Mouse (Mus musculus): Measurements from ENCODE around the gene Dnaaf3. TPM values are rescaled to one million over a fixed set of nuclear protein-coding genes. Genes with fewer than 3 reads are reported as not detected.

Gene Dnaaf3
- polyA plus RNA-seq, 1 experiment from 2014 or later = 1.3 TPM

DNA sequence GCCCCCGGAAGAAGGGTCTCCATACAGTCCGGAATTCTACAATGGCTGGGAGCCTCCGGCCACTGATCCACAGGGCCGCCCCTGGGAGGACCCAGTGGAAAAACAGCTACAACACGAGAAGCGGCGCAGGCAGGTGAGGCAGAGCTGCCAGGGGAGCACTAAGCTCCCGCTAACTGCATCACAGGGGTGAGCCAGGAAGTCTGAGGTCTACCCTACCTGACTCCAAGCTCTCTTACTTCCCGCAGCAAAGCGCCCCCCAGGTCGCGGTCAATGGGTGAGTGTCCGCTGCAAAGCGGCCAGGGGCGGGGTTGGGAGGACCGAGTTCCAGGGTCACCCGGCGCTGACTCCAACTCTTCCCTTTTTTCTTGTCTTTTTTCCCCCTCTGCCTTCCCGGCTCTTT lies 58.3 kb downstream of the Dnaaf3 start:
- Histone ChIP-seq H3K9me3 (ENCODE audit: control insufficient read depth, low read length) (no peaks in the 10 kb centered on the region), H3K4me2 (replicated peaks; ENCODE audit: low read depth, low read length) (no peak overlapping the region), H3K4me3 (ENCODE audit: low read length) (no peak overlapping the region), H3K27ac (ENCODE audit: low read depth, low read length) (no peak overlapping the region), H3K4me1 (ENCODE audit: control insufficient read depth, insufficient read depth, low read length) (peaks cover 9% of the 10 kb centered on the region), H3K36me3 (ENCODE audit: control insufficient read depth, insufficient read depth, low read length) (no peaks in the 10 kb centered on the region), H3K9ac (ENCODE audit: low read depth, low read length) (no peak overlapping the region), H3K27me3 (ENCODE audit: control insufficient read depth, insufficient read depth, low read length) (peaks cover 23% of the 10 kb centered on the region)
- ATAC-seq (ENCODE audit: low FRiP score, low TSS enrichment) = no peak
- WGBS = 8% methylated on average over 18 of the region's 19 CpGs

Small RNAs within 50 kb of the gene (microRNA-seq; reads per million reads assigned to microRNA genes)
- gene Gm23577 = not detected

Other genes starting within 250 kb of the Dnaaf3 start
- not detected in 2 replicates for gene Ncr1, start 194.7 kb downstream of the Dnaaf3 start, polyA plus RNA-seq (2014; fragmentation: Nextera tagmentation; extraction: Ambion mirVana)
- 0.07 TPM in 2 replicates for gene Gp6, start 134.7 kb downstream of the Dnaaf3 start, polyA plus RNA-seq (2014; fragmentation: Nextera tagmentation; extraction: Ambion mirVana)
- gene Rdh13, start 86.8 kb downstream of the Dnaaf3 start, polyA plus RNA-seq (2014; fragmentation: Nextera tagmentation; extraction: Ambion mirVana) = 23.4 and 32.9 TPM in 2 replicates
- 3.0 and 6.8 TPM in 2 replicates for gene Eps8l1, start 71.8 kb downstream of the Dnaaf3 start, polyA plus RNA-seq (2014; fragmentation: Nextera tagmentation; extraction: Ambion mirVana)
- 50.8 and 51.2 TPM in 2 replicates for gene Ppp1r12c, start 30.8 kb downstream of the Dnaaf3 start, polyA plus RNA-seq (2014; fragmentation: Nextera tagmentation; extraction: Ambion mirVana)
- gene Tnnt1, start 16.1 kb downstream of the Dnaaf3 start, polyA plus RNA-seq (2014; fragmentation: Nextera tagmentation; extraction: Ambion mirVana) = 13.4 and 20.6 TPM in 2 replicates
- 4.9 and 8.1 TPM in 2 replicates for gene Tnni3, start 8.2 kb downstream of the Dnaaf3 start, polyA plus RNA-seq (2014; fragmentation: Nextera tagmentation; extraction: Ambion mirVana)
- 5.3 and 5.5 TPM in 2 replicates for gene Syt5, start 15.1 kb upstream of the Dnaaf3 start, polyA plus RNA-seq (2014; fragmentation: Nextera tagmentation; extraction: Ambion mirVana)
- gene Ptprh, start 71.6 kb upstream of the Dnaaf3 start, polyA plus RNA-seq (2014; fragmentation: Nextera tagmentation; extraction: Ambion mirVana) = 0.09 TPM in 1 of 2 replicates, not detected in the other
- gene Tmem86b, start 99.0 kb upstream of the Dnaaf3 start, polyA plus RNA-seq (2014; fragmentation: Nextera tagmentation; extraction: Ambion mirVana) = 1.0 and 1.4 TPM in 2 replicates
- 8.3 and 10.2 TPM in 2 replicates for gene Ppp6r1, start 126.6 kb upstream of the Dnaaf3 start, polyA plus RNA-seq (2014; fragmentation: Nextera tagmentation; extraction: Ambion mirVana)
- 113 and 140 TPM in 2 replicates for gene Hspbp1, start 152.6 kb upstream of the Dnaaf3 start, polyA plus RNA-seq (2014; fragmentation: Nextera tagmentation; extraction: Ambion mirVana)
- gene Brsk1, start 158.2 kb upstream of the Dnaaf3 start, polyA plus RNA-seq (2014; fragmentation: Nextera tagmentation; extraction: Ambion mirVana) = 1.9 and 3.0 TPM in 2 replicates
- gene Tmem150b, start 192.8 kb upstream of the Dnaaf3 start, polyA plus RNA-seq (2014; fragmentation: Nextera tagmentation; extraction: Ambion mirVana) = 0.14 TPM in 1 of 2 replicates, not detected in the other
- gene Kmt5c, start 207.7 kb upstream of the Dnaaf3 start, polyA plus RNA-seq (2014; fragmentation: Nextera tagmentation; extraction: Ambion mirVana) = 59.3 and 69.2 TPM in 2 replicates
- 47.1 and 62.7 TPM in 2 replicates for gene Cox6b2, start 220.6 kb upstream of the Dnaaf3 start, polyA plus RNA-seq (2014; fragmentation: Nextera tagmentation; extraction: Ambion mirVana)
- not detected in 2 replicates for gene Fam71e2, start 238.8 kb upstream of the Dnaaf3 start, polyA plus RNA-seq (2014; fragmentation: Nextera tagmentation; extraction: Ambion mirVana)

Data from kidney, embryonic 14.5 days (tissue).